Mouse (Mus musculus) adrenal gland, postnatal 36 days (tissue): ENCODE data around the gene Fam199x. TPM values are rescaled to one million over a fixed set of nuclear protein-coding genes. Genes with fewer than 3 reads are reported as not detected.

ENCODE experiments used
- DNase-seq, 2 experiments: peaks; one replicate each; pipeline ENCODE4 v3.0.0; 2021; ENCODE audit warnings: mixed read lengths in 1 of 2
- long read RNA-seq, 2 experiments: library from polyadenylated mRNA; stranded (forward); transcript quantifications; one replicate each; pipeline ENCODE4 v2.0.0; 2021; ENCODE audit warnings: borderline sequencing depth in 2 of 2
- total RNA-seq, 2 experiments: library from RNA; stranded (reverse); gene quantifications; 2 replicates each; pipeline ENCODE4 v1.2.3; 2021

Gene Fam199x
- total RNA-seq, result 1 to 10 TPM; 5.7 to 7.5 TPM
- long read RNA-seq, experiment 1, full-length matches to known transcripts, result 2 of 2 reads
- long read RNA-seq, experiment 1, partial matches to known transcripts, result 0 of 2 reads
- long read RNA-seq, experiment 1, other reads (novel, unspliced or antisense), result 0 of 2 reads
- long read RNA-seq, experiment 2, full-length matches to known transcripts, result 1 of 1 reads
- long read RNA-seq, experiment 2, partial matches to known transcripts, result 0 of 1 reads
- long read RNA-seq, experiment 2, other reads (novel, unspliced or antisense), result 0 of 1 reads

- peak; percentile 84 to 92 for DNase-seq
These were observed at the start of gene Fam199x for GRCm38 (mm10) chrX:137049425-137050225. Gene Fam199x, plus strand, starts transcription at chrX:137049594.

GRCm38 (mm10) chrX:137015099-137015709 is 34.2 kb upstream of the Fam199x start:
- DNase-seq, result peak; percentile 47 to 55

- DNase-seq, result no peak
These were observed 31.7 kb upstream of the Fam199x start for GRCm38 (mm10) chrX:137017668-137018067.

- DNase-seq, result peak; percentile 61 to 73
These were observed 30.1 kb upstream of the Fam199x start for GRCm38 (mm10) chrX:137019310-137019709.

- no peak for DNase-seq
These were observed 18.5 kb upstream of the Fam199x start for GRCm38 (mm10) chrX:137030916-137031315.

GRCm38 (mm10) chrX:137031726-137032125 is 17.7 kb upstream of the Fam199x start:
- DNase-seq, result no peak

GRCm38 (mm10) chrX:137034322-137034721 is 15.1 kb upstream of the Fam199x start:
- DNase-seq, result no peak

GRCm38 (mm10) chrX:137037470-137037999 is 11.9 kb upstream of the Fam199x start:
- no peak for DNase-seq

- peak; percentile 79 to 85 for DNase-seq
These were observed 11.4 kb upstream of the Fam199x start, which contains the start of gene Slc25a53 for GRCm38 (mm10) chrX:137038000-137038483. Gene Slc25a53, minus strand, starts transcription at chrX:137038302.

- no peak for DNase-seq
These were observed 10.9 kb upstream of the Fam199x start for GRCm38 (mm10) chrX:137038502-137038901.

GRCm38 (mm10) chrX:137049060-137049424 is 352 bp upstream of the Fam199x start:
- DNase-seq, result no peak

GRCm38 (mm10) chrX:137063202-137063601 is 13.8 kb downstream of the Fam199x start:
- DNase-seq, result no peak

- DNase-seq, result no peak
These were observed 55.1 kb downstream of the Fam199x start for GRCm38 (mm10) chrX:137104531-137104930.

GRCm38 (mm10) chrX:137106498-137106897 is 57.1 kb downstream of the Fam199x start:
- DNase-seq, result no peak

GRCm38 (mm10) chrX:137118097-137118746 is 68.8 kb downstream of the Fam199x start:
- DNase-seq, result peak; percentile 18 to 31

- DNase-seq, result no peak
These were observed 70.5 kb downstream of the Fam199x start for GRCm38 (mm10) chrX:137119675-137120423.

GRCm38 (mm10) chrX:137121718-137122117 is 72.3 kb downstream of the Fam199x start, which contains the start of gene Esx1:
Gene Esx1, minus strand, starts transcription at chrX:137122083.
- DNase-seq, result no peak

GRCm38 (mm10) chrX:137127542-137127941 is 78.1 kb downstream of the Fam199x start:
- DNase-seq, result no peak
